Mouse (Mus musculus) liver, embryonic 14.5 days (tissue): ENCODE results near the gene Kcnmb1. TPM values are rescaled to one million over a fixed set of nuclear protein-coding genes. Genes with fewer than 3 reads are reported as not detected.
A peak's percentile ranks its signal among the peaks of the same experiment; 100 is the strongest.

ENCODE experiments used
- ATAC-seq: fragments of 200-750 bp; cut with Nextera tagmentation; 2 replicates; pipeline ENCODE4 v1.8.0; 2017; ENCODE audit warnings: moderate number of reproducible peaks, mild to moderate bottlenecking, moderate library complexity; ENCODE audit not compliant: insufficient read depth
- DNase-seq, 3 experiments: peaks; one replicate each; pipeline ENCODE4 v3.0.0-alpha.2; 2012 to 2013; ENCODE audit warnings: low read depth in 3 of 3, low spot score in 3 of 3
- H3K27ac ChIP-seq: fragments of 300-500 bp; sonication (generic); 2 replicates; pipeline ENCODE4 v1.5.1; 2014; ENCODE audit warnings: moderate library complexity, mild to moderate bottlenecking, control low read depth, inconsistent platforms
- H3K27me3 ChIP-seq: fragments of 300-500 bp; sonication (generic); 2 replicates; pipeline ENCODE4 v1.6.1; 2014; ENCODE audit warnings: mild to moderate bottlenecking, low read length, moderate library complexity; ENCODE audit not compliant: control insufficient read depth, insufficient read depth
- H3K36me3 ChIP-seq: fragments of 300-500 bp; sonication (generic); replicated peaks from 2 replicates; pipeline ENCODE4 v1.6.1; 2014; ENCODE audit warnings: low read depth; ENCODE audit not compliant: control insufficient read depth, insufficient read depth
- H3K4me1 ChIP-seq, 2 experiments: fragments of 200-500 bp in 1 of 2; fragments of 300-500 bp in 1 of 2; sonication (generic) in 1 of 2; replicated peaks; 2 replicates each; pipeline ENCODE4 v1.6.1; 2012 to 2014; ENCODE audit warnings: antibody characterized with exemption in 1 of 2, inconsistent platforms in 1 of 2, low read length in 1 of 2; ENCODE audit not compliant: control insufficient read depth in 2 of 2, insufficient read depth in 2 of 2
- H3K4me2 ChIP-seq: fragments of 300-500 bp; sonication (generic); 2 replicates; pipeline ENCODE4 v1.6.1; 2014; ENCODE audit warnings: low read depth, mild to moderate bottlenecking, control low read depth, moderate library complexity
- H3K4me3 ChIP-seq, 2 experiments: fragments of 200-500 bp in 1 of 2; fragments of 300-500 bp in 1 of 2; sonication (generic) in 1 of 2; 2 replicates each; pipeline ENCODE4 v1.5.1; 2012 to 2014; ENCODE audit warnings: low read depth in 2 of 2, low read length in 2 of 2, mild to moderate bottlenecking in 2 of 2, control low read depth in 1 of 2, inconsistent platforms in 1 of 2, moderate library complexity in 1 of 2; ENCODE audit not compliant: insufficient read depth in 1 of 2
- H3K9ac ChIP-seq: fragments of 300-500 bp; sonication (generic); replicated peaks from 2 replicates; pipeline ENCODE4 v1.6.1; 2014; ENCODE audit warnings: mild to moderate bottlenecking, control low read depth, moderate library complexity
- H3K9me3 ChIP-seq: fragments of 300-500 bp; sonication (generic); 2 replicates; pipeline ENCODE4 v1.6.1; 2016; ENCODE audit warnings: low read length, mixed read lengths; ENCODE audit not compliant: control insufficient read depth
- CTCF ChIP-seq: IDR thresholded peaks from 2 replicates; pipeline ENCODE4 v1.5.1; 2016; ENCODE audit warnings: antibody characterized with exemption, low read depth, control low read depth
- EP300 ChIP-seq: IDR thresholded peaks from 2 replicates; pipeline ENCODE4 v1.6.1; 2016; ENCODE audit warnings: antibody characterized with exemption, low read depth
- WGBS: fragments of 180-500 bp; shearing (Covaris S2); extraction: QIAGEN DNeasy Blood & Tissue Kit; methylation state at CpG from one replicate; pipeline ENCODE4 v1.1.7; 2014; ENCODE audit not compliant: insufficient replicate concordance; 5-methylcytosine and 5-hydroxymethylcytosine counted together
- polyA plus RNA-seq, 2 experiments: library from polyadenylated mRNA; depleted of rRNA in 1 of 2; stranded (reverse) in 1 of 2; unstranded in 1 of 2; fragments of >200 nt; fragmentation: Nextera tagmentation in 1 of 2; extraction: Ambion mirVana in 1 of 2; gene quantifications; 2 replicates each; pipeline versions ENCODE4 v1.2.1 to v1.2.3; 2012 to 2014

Gene Kcnmb1
- polyA plus RNA-seq (2012; rRNA removed) (0.03 TPM in 2 replicates), polyA plus RNA-seq (2014; fragmentation: Nextera tagmentation; extraction: Ambion mirVana) (0.08 TPM in 1 of 2 replicates, not detected in the other)

- TF ChIP-seq CTCF (no peak), EP300 (no peak)
- H3K4me2 ChIP-seq, result no peak within 1 kb of the TSS
- no peak within 1 kb of the TSS for H3K4me3 ChIP-seq
- no peaks in the 10 kb centered on the region for H3K4me1 ChIP-seq
- H3K9ac ChIP-seq, result no peak within 1 kb of the TSS
- H3K27me3 ChIP-seq, result no peaks in the 10 kb centered on the region
- DNase-seq (no peak), ATAC-seq (no peak)
- H3K36me3 ChIP-seq, result no peaks in the 10 kb centered on the region
- H3K27ac ChIP-seq, result no peak within 1 kb of the TSS
- WGBS, result 28% methylated on average over 6 of the region's 6 CpGs
- H3K9me3 ChIP-seq, result no peaks in the 10 kb centered on the region
Observed at GRCm38 (mm10) chr11:33962688-33963407, at the start of gene Kcnmb1. TSS of gene Kcnmb1 (plus strand) at chr11:33963013.

- DNase-seq (no peak), ATAC-seq (no peak)
- TF ChIP-seq CTCF, result no peak
- TF ChIP-seq EP300, result no peak
- 74% methylated on average over 7 of the region's 7 CpGs for WGBS
- Histone ChIP-seq H3K4me1 (peaks cover 0 to 4% of the 10 kb centered on the region in 2 experiments; a peak in 1 of 4 replicates), H3K4me3 (no peak overlapping the region), H3K27ac (no peak overlapping the region), H3K4me2 (no peak overlapping the region), H3K9ac (no peak overlapping the region), H3K9me3 (no peaks in the 10 kb centered on the region), H3K36me3 (no peaks in the 10 kb centered on the region), H3K27me3 (no peaks in the 10 kb centered on the region)
Observed at GRCm38 (mm10) chr11:33913061-33913460, 49.8 kb upstream of the Kcnmb1 start.

DNA sequence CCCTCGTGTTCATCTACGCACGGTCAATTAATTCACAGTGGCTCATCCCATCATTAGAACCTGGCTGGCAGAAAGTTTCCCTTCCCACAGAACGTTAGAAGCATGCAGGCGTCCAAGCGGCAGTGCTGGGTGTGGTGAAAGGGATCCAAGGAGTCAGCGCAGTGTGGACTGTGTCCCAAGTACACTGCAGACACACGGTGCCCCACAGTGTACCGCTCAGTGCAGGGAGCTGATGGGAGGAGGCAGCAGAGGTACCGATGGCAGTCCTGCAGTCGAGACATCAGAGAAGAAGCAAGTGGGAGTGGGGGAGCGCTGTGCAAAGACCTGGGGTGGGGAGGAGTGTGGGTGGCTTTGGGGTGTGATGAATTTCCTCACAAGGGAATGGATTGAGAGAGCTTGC, 48.6 kb upstream of the Kcnmb1 start:
- TF ChIP-seq CTCF (no peak), EP300 (no peak)
- no peak overlapping the region for H3K4me3 ChIP-seq
- H3K27ac ChIP-seq, result no peak overlapping the region
- H3K4me1 ChIP-seq, result peaks cover 0 to 4% of the 10 kb centered on the region in 2 experiments; a peak in 1 of 4 replicates
- DNase-seq (no peak), ATAC-seq (no peak)
- WGBS, result 74% methylated on average over 12 of the region's 12 CpGs
- H3K9ac ChIP-seq, result no peak overlapping the region
- no peaks in the 10 kb centered on the region for H3K36me3 ChIP-seq
- no peaks in the 10 kb centered on the region for H3K27me3 ChIP-seq
- H3K9me3 ChIP-seq, result no peaks in the 10 kb centered on the region
- no peak overlapping the region for H3K4me2 ChIP-seq

- no peak for DNase-seq
- Histone ChIP-seq H3K4me2 (no peak overlapping the region), H3K9ac (no peak overlapping the region), H3K36me3 (no peaks in the 10 kb centered on the region), H3K4me1 (no peaks in the 10 kb centered on the region), H3K9me3 (no peaks in the 10 kb centered on the region), H3K27ac (no peak overlapping the region), H3K4me3 (no peak overlapping the region), H3K27me3 (no peaks in the 10 kb centered on the region)
- TF ChIP-seq CTCF (peak; percentile 97), EP300 (no peak)
- ATAC-seq, result no peak
- 22% methylated on average over 6 of the region's 6 CpGs for WGBS
Observed at GRCm38 (mm10) chr11:33917574-33917973, 45.2 kb upstream of the Kcnmb1 start.

DNA sequence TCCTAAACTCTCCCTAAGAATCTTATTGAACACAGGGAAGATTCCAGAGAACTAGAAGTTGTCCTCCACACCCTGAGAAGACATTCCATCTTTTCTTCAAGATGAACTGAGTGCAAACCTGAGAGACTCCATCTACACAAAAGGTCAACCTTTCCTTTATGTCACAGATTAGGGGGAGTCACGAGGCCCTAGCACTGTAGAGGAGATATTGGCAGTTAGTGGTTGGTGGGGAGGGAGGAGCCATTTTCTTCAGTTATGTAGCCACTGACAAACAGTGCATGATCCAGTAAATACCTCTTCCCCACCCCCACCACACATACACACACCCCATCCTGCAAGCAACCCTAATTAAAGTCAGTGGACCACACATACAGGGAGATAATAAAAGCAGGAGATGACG, 44.4 kb upstream of the Kcnmb1 start:
- Histone ChIP-seq H3K27ac (no peak overlapping the region), H3K36me3 (no peaks in the 10 kb centered on the region), H3K9me3 (no peaks in the 10 kb centered on the region), H3K27me3 (no peaks in the 10 kb centered on the region), H3K4me3 (no peak overlapping the region), H3K4me2 (no peak overlapping the region), H3K4me1 (no peaks in the 10 kb centered on the region), H3K9ac (no peak overlapping the region)
- DNase-seq, result no peak
- 29% methylated on average over 2 of the region's 2 CpGs for WGBS
- no peak for TF ChIP-seq EP300
- TF ChIP-seq CTCF, result no peak
- no peak for ATAC-seq
